25 mouse cellular contexts compared by ENCODE assay signal in the genomic region with DNA sequence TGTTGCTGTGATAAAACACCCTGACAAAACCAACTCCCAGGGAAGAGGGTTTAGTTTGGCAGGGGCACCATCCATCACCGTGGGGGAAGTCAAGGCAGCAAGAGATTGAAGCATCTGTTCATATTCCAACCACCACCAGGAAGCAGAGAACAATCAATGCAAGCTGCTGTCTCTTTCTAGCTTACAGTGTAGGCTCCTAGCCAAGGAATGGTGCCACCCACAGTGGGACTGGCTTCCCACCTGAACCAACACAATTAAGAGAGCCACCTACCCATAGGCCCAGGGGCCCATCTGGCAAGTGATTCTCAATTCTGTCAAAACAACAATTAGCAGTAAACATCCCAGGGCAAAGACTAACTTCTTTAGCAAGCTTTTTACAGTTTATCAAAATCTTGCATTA. TPM values are rescaled to one million over a fixed set of nuclear protein-coding genes. Genes with fewer than 3 reads are reported as not detected.
A peak's percentile ranks its signal among the peaks of the same experiment; 100 is the strongest.
DNase-seq lines count a peak whose midpoint lies in the region; ATAC-seq lines count a peak whose summit lies in the region.
"Had no signal": no experiment of that assay in that cellular context is flagged by ENCODE, and none has a peak within 500 bp of the region (broad histone marks: within the 10 kb centered on the region; RNA-seq: fewer than 3 reads in every experiment).

No protein-coding gene starts in this region.

- no peak overlapping the region for H3K27ac ChIP-seq in heart, embryonic 12.5 days (ENCODE audit: poor library complexity, severe bottlenecking)
- H3K27ac ChIP-seq in liver, embryonic 12.5 days, result no peak overlapping the region
- H3K27ac ChIP-seq: embryonic facial prominence, embryonic 15.5 days; forebrain, embryonic 10.5 days; heart, adult 2 months; hindbrain, embryonic 10.5 days; hindbrain, embryonic 14.5 days had no signal

- no peaks in the 10 kb centered on the region for H3K9me3 ChIP-seq in heart, embryonic 12.5 days (replicated peaks)
- H3K9me3 ChIP-seq in liver, embryonic 12.5 days (replicated peaks), result no peaks in the 10 kb centered on the region
- H3K9me3 ChIP-seq: embryonic facial prominence, embryonic 15.5 days; forebrain, embryonic 10.5 days; hindbrain, embryonic 10.5 days had no signal

- no peak overlapping the region for H3K9ac ChIP-seq in heart, embryonic 12.5 days
- no peak overlapping the region for H3K9ac ChIP-seq in liver, embryonic 12.5 days
- H3K9ac ChIP-seq: embryonic facial prominence, embryonic 15.5 days; hindbrain, embryonic 14.5 days had no signal

- no peak for ATAC-seq in heart, embryonic 12.5 days (ENCODE audit: insufficient number of reproducible peaks, low FRiP score)
- no peak for ATAC-seq in liver, embryonic 12.5 days
- ATAC-seq: activated CD4-positive, CD25-positive, alpha-beta regulatory T cell, adult 4 months; forebrain, embryonic 14.5 days; Patski had no signal

- no peaks in the 10 kb centered on the region for H3K4me1 ChIP-seq in heart, embryonic 12.5 days (replicated peaks)
- no peaks in the 10 kb centered on the region for H3K4me1 ChIP-seq in liver, embryonic 12.5 days
- H3K4me1 ChIP-seq: embryonic facial prominence, embryonic 15.5 days; forebrain, embryonic 10.5 days; hindbrain, embryonic 10.5 days had no signal

- peak; percentile 41 for DNase-seq in heart, adult 11 months
- peak; percentile 35 for DNase-seq in brain, adult 2 months (ENCODE audit: low read depth, low spot score)
- peak; percentile 33 to 43 for DNase-seq in layer of hippocampus, adult 8-10 months (ENCODE audit: low spot score in 2 of 2)
- DNase-seq in telencephalon, adult 2 months (ENCODE audit: low read depth, low spot score), result peak; percentile 9
- DNase-seq: adrenal gland, postnatal 14 days; cerebellum, adult 2 months; embryo, embryonic 11 days; gastrocnemius, postnatal 10 days; heart, adult 2 months had no signal

- WGBS in heart, embryonic 12.5 days, result 62% methylated on average over 1 of the region's 1 CpGs
- 58% methylated on average over 1 of the region's 1 CpGs for WGBS in liver, embryonic 12.5 days (ENCODE audit: insufficient replicate concordance)

- no peaks in the 10 kb centered on the region for H3K27me3 ChIP-seq in heart, embryonic 12.5 days (replicated peaks)
- H3K27me3 ChIP-seq in liver, embryonic 12.5 days (replicated peaks), result no peaks in the 10 kb centered on the region
- H3K27me3 ChIP-seq: embryonic facial prominence, embryonic 15.5 days had no signal

- no peak overlapping the region for H3K4me3 ChIP-seq in heart, embryonic 12.5 days
- no peak overlapping the region for H3K4me3 ChIP-seq in liver, embryonic 12.5 days
- H3K4me3 ChIP-seq: embryonic facial prominence, embryonic 15.5 days; erythroblast, embryonic 14.5 days; forebrain, embryonic 10.5 days; heart, adult 2 months; hindbrain, embryonic 10.5 days had no signal

- H3K36me3 ChIP-seq in heart, embryonic 12.5 days, result no peaks in the 10 kb centered on the region
- H3K36me3 ChIP-seq in liver, embryonic 12.5 days, result no peaks in the 10 kb centered on the region
- H3K36me3 ChIP-seq: embryonic facial prominence, embryonic 15.5 days; forebrain, embryonic 10.5 days; hindbrain, embryonic 10.5 days had no signal

- H3K4me2 ChIP-seq in heart, embryonic 12.5 days, result no peak overlapping the region
- no peak overlapping the region for H3K4me2 ChIP-seq in liver, embryonic 12.5 days
- H3K4me2 ChIP-seq: embryonic facial prominence, embryonic 15.5 days; heart, embryonic 11.5 days; hindbrain, embryonic 14.5 days had no signal

RNA-seq across cellular contexts. Expression of a gene that starts 23.4 kb away (rescaled TPM):
- 27.9 and 28.3 TPM in 2 replicates for polyA plus RNA-seq in heart, embryonic 12.5 days (2016; fragmentation: Nextera tagmentation; extraction: Ambion mirVana)
- total RNA-seq in layer of hippocampus, adult 8-10 months (2022), result 10 to 100 TPM; 14.8 to 17.6 (median 15.7) TPM
- 28.8 and 29.7 TPM in 2 replicates for polyA plus RNA-seq in liver, embryonic 12.5 days (2016; fragmentation: Nextera tagmentation; extraction: Ambion mirVana)

RNA-seq across cellular contexts. Expression of a gene that starts 41.0 kb away (rescaled TPM):
- polyA plus RNA-seq in heart, embryonic 12.5 days (2016; fragmentation: Nextera tagmentation; extraction: Ambion mirVana), result not detected in 2 replicates
- total RNA-seq in layer of hippocampus, adult 8-10 months (2022), result under 1 TPM; 0.14 to 0.21 (median 0.17) TPM
- polyA plus RNA-seq in liver, embryonic 12.5 days (2016; fragmentation: Nextera tagmentation; extraction: Ambion mirVana), result not detected in 2 replicates
- total RNA-seq: adrenal gland, adult 18-20 months; adrenal gland, postnatal 14 days; CH12.LX; common myeloid progenitor, adult 5-6 weeks; gastrocnemius, postnatal 10 days; gastrocnemius, postnatal 4 days had no signal
- polyA plus RNA-seq: activated CD4-positive, CD25-positive, alpha-beta regulatory T cell, adult 4 months; forebrain, embryonic 14.5 days; heart, adult 2 months; heart, embryonic 11.5 days; heart, embryonic 16.5 days; Patski had no signal
